Mouse (Mus musculus): ENCODE results near the gene Rnf6. TPM values are rescaled to one million over a fixed set of nuclear protein-coding genes. Genes with fewer than 3 reads are reported as not detected.
A peak's percentile ranks its signal among the peaks of the same experiment; 100 is the strongest.

The Rnf6 gene
- polyA plus RNA-seq, 1 experiment from 2014 or later, result 30.7 TPM

DNA sequence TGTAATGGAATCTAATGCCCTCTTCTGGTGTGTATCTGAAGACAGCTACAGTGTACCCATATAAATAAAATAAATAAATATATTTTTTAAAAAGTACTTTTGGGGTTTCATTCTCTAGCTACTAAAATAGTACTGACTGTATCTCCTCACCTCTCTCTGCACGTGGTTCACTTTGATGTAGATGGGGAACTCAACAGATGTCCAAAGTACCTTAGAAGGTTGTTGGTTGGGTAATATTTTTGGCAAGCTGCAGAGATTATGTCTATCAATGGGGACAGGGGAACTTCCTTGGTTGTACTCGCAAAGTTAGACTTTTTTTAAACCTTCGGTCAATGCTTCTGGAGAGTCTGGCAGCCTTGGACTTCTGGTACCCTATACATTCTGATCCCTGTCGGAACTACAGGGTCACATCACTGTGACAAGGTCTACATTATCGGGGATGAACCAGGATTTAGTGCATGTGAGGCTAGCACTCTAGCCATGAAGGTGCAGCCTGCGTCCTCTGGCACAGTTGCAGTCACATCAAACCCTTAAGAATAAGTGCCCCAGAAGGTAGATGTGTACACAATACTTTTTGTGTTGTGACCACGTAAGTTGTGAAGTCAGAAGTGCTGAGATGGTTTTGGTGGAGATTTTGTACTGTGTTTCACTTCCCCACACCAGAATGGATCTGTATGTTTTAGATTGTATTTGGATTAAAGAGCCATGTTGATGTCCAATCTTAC, 24.5 kb upstream of the Rnf6 start:
- Histone ChIP-seq H3K9me3 (no peaks in the 10 kb centered on the region), H3K27me3 (replicated peaks; ENCODE audit: low read depth, poor library complexity, severe bottlenecking) (no peaks in the 10 kb centered on the region), H3K4me1 (no peaks in the 10 kb centered on the region), H3K27ac (replicated peaks) (no peak overlapping the region), H3K36me3 (replicated peaks) (peaks cover 18% of the 10 kb centered on the region), H3K4me3 (no peak overlapping the region)
- WGBS, result 94% methylated on average over 7 of the region's 7 CpGs
- no peak for DNase-seq (ENCODE audit: low spot score)

GRCm38 (mm10) chr5:146245193-146245592, 23.8 kb upstream of the Rnf6 start:
- Histone ChIP-seq H3K4me1 (no peaks in the 10 kb centered on the region), H3K4me3 (no peak overlapping the region), H3K27ac (replicated peaks) (no peak overlapping the region), H3K9me3 (no peaks in the 10 kb centered on the region), H3K36me3 (replicated peaks) (peaks cover 11% of the 10 kb centered on the region), H3K27me3 (replicated peaks; ENCODE audit: low read depth, poor library complexity, severe bottlenecking) (no peaks in the 10 kb centered on the region)
- 97% methylated on average over 4 of the region's 4 CpGs for WGBS
- no peak for DNase-seq (ENCODE audit: low spot score)

DNA sequence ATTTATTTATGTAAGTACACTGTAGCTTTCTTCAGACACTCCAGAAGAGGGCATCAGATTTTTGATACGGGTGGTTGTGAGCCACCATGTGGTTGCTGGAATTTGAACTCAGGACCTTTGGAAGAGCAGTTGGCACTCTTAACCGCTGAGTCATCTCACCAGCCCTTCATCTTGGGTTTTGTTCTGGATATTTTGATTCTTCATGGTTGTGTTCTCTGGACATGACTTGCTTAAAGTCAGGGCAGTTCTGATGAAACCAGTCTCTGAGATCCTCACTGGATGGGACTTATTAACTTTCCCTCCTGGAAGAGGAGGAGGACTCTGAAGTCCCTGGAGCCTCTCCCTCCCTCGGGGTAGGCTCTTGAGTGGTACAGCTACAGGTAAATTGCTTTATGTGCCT, 19.8 kb upstream of the Rnf6 start:
- DNase-seq (ENCODE audit: low spot score), result no peak
- H3K4me3 ChIP-seq, result no peak overlapping the region
- H3K27me3 ChIP-seq (replicated peaks; ENCODE audit: low read depth, poor library complexity, severe bottlenecking), result no peaks in the 10 kb centered on the region
- WGBS, result 90% methylated on average over 3 of the region's 3 CpGs
- H3K4me1 ChIP-seq, result no peaks in the 10 kb centered on the region
- H3K9me3 ChIP-seq, result no peaks in the 10 kb centered on the region
- peaks cover 23% of the 10 kb centered on the region for H3K36me3 ChIP-seq (replicated peaks)
- no peak overlapping the region for H3K27ac ChIP-seq (replicated peaks)

DNA sequence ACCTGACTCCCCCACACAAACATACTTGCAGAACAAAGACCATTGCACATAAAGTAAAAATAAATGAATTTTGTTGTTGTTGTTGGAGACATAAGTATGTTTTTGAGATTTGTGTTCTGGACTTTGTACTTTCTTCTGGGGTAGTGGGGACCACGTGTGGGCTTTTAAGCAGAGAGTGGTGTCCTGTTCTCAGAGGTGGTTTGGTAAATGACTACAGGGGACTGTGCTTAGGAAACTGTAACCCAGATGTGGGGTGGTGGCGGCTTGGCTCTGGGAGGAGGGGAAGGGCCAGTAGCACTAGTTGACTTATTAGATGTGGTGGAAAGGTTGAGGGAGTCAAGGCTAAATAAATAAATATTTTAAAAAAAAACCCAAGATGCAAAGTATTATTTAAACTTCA, 19.4 kb upstream of the Rnf6 start:
- Histone ChIP-seq H3K4me3 (no peak overlapping the region), H3K9me3 (no peaks in the 10 kb centered on the region), H3K4me1 (no peaks in the 10 kb centered on the region), H3K36me3 (replicated peaks) (peaks cover 23% of the 10 kb centered on the region), H3K27ac (replicated peaks) (no peak overlapping the region), H3K27me3 (replicated peaks; ENCODE audit: low read depth, poor library complexity, severe bottlenecking) (no peaks in the 10 kb centered on the region)
- WGBS, result 90% methylated on average over 2 of the region's 2 CpGs
- DNase-seq (ENCODE audit: low spot score), result no peak

GRCm38 (mm10) chr5:146238274-146238673, 16.9 kb upstream of the Rnf6 start:
- 87% methylated on average over 10 of the region's 10 CpGs for WGBS
- H3K4me1 ChIP-seq, result no peaks in the 10 kb centered on the region
- H3K27me3 ChIP-seq (replicated peaks; ENCODE audit: low read depth, poor library complexity, severe bottlenecking), result no peaks in the 10 kb centered on the region
- H3K4me3 ChIP-seq, result no peak overlapping the region
- H3K9me3 ChIP-seq, result no peaks in the 10 kb centered on the region
- peaks cover 25% of the 10 kb centered on the region for H3K36me3 ChIP-seq (replicated peaks)
- H3K27ac ChIP-seq (replicated peaks), result no peak overlapping the region
- no peak for DNase-seq (ENCODE audit: low spot score)

DNA sequence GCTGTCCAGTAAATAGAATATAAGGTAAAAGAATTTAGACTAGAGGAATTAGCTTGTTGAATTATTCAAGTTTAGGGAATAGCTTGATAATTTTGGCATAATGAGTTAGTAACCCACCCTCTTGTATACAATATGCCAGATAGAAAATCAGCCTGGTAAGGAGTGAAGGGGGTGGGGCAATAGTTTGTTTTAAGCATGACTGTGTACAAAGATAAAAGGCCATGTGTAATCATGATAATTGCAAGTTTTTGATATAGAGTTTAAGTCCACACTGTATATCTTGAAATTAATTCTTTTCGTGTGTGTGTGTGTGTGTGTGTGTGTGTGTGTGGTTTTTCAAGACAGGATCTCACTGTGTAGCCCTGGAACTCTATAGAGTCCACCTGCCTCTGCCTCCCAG, 13.0 kb upstream of the Rnf6 start:
- H3K27me3 ChIP-seq (replicated peaks; ENCODE audit: low read depth, poor library complexity, severe bottlenecking), result no peaks in the 10 kb centered on the region
- no peak for DNase-seq (ENCODE audit: low spot score)
- H3K36me3 ChIP-seq (replicated peaks), result peaks cover 23% of the 10 kb centered on the region
- H3K9me3 ChIP-seq, result no peaks in the 10 kb centered on the region
- no peak overlapping the region for H3K27ac ChIP-seq (replicated peaks)
- H3K4me3 ChIP-seq, result no peak overlapping the region
- WGBS, result 74% methylated on average over 1 of the region's 1 CpGs
- peaks cover 12% of the 10 kb centered on the region for H3K4me1 ChIP-seq

DNA sequence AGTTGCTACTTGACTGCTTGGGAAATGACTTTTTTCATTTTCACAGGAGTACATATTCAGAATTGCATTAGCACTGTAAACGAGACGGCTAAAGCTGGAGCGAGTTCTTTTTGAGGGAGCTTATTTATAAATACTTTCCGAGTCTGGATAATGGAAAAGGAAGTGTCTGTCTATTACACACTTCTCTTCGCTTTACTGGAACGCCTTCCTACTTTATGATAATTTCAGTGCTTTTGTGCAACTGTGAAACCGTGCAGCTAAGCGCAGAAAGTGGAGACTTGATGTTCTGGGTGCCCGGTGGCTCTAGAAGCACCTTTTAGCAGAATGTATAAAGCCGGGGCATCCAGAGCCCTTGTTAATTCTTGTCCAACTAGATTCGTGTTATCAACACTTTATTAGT, 11.5 kb upstream of the Rnf6 start:
- Histone ChIP-seq H3K9me3 (no peaks in the 10 kb centered on the region), H3K27ac (replicated peaks) (no peak overlapping the region), H3K27me3 (replicated peaks; ENCODE audit: low read depth, poor library complexity, severe bottlenecking) (no peaks in the 10 kb centered on the region), H3K4me1 (peaks cover 12% of the 10 kb centered on the region), H3K36me3 (replicated peaks) (peaks cover 11% of the 10 kb centered on the region), H3K4me3 (peak overlapping the region; percentile 88)
- DNase-seq (ENCODE audit: low spot score), result no peak
- WGBS, result 82% methylated on average over 11 of the region's 11 CpGs

DNA sequence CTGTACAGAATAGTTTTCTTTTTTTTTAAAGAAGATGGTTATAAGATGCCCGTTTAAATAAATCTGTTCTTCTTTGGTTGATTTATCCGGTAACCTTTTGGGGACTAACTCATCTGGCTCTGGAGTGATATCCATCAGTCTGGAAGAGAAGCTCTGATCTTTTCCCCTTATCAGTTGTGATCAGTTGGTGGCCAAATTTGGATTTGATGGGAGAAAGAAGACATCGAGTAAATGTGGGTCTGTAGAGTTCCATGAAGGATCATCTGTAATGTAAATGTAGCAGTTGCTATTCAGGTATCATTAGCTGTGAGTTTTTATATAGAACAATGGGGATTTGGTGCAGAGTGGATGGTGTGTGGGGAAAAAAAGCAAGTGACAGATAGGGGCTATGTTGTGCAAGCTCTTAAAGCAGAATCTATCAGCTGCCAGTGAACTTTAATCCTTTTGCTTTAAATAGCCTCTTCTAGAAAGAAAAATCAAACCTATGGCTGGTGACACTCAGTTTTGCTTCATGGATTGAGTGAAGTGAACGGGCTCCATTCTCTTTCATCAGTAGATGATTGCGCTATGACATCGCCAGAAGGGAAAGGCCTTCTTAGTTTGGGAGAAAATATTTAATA, 10.8 kb upstream of the Rnf6 start:
- H3K9me3 ChIP-seq, result no peaks in the 10 kb centered on the region
- peaks cover 12% of the 10 kb centered on the region for H3K4me1 ChIP-seq
- peak overlapping the region; percentile 94 for H3K27ac ChIP-seq (replicated peaks)
- WGBS, result 45% methylated on average over 6 of the region's 6 CpGs
- H3K27me3 ChIP-seq (replicated peaks; ENCODE audit: low read depth, poor library complexity, severe bottlenecking), result no peaks in the 10 kb centered on the region
- H3K36me3 ChIP-seq (replicated peaks), result peaks cover 5% of the 10 kb centered on the region; the same call in 1 of the 2 replicates
- peak overlapping the region; percentile 88 for H3K4me3 ChIP-seq
- DNase-seq (ENCODE audit: low spot score), result no peak

DNA sequence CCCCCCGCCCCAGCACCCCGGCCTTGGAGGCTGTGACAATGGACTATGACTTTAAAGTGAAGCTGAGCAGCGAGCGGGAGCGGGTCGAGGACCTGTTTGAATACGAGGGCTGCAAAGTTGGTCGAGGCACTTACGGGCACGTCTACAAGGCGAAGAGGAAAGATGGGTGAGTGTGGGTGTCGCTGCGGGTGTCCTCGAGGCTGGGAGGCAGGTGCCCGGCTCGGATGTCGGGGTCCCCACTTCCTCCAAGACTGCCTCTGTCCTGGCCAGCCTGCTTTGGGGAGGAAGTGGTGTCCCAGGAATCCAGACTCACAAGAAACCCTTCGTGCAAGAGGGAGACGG, 10.3 kb upstream of the Rnf6 start:
- H3K36me3 ChIP-seq (replicated peaks), result peaks cover 3% of the 10 kb centered on the region; the same call in 1 of the 2 replicates
- DNase-seq (ENCODE audit: low spot score), result peak; percentile 48
- no peaks in the 10 kb centered on the region for H3K9me3 ChIP-seq
- under 1% methylated on average over 19 of the region's 19 CpGs for WGBS
- no peaks in the 10 kb centered on the region for H3K27me3 ChIP-seq (replicated peaks; ENCODE audit: low read depth, poor library complexity, severe bottlenecking)
- peak overlapping the region; percentile 88 for H3K4me3 ChIP-seq
- peak overlapping the region; percentile 94 for H3K27ac ChIP-seq (replicated peaks)
- H3K4me1 ChIP-seq, result peaks cover 12% of the 10 kb centered on the region

DNA sequence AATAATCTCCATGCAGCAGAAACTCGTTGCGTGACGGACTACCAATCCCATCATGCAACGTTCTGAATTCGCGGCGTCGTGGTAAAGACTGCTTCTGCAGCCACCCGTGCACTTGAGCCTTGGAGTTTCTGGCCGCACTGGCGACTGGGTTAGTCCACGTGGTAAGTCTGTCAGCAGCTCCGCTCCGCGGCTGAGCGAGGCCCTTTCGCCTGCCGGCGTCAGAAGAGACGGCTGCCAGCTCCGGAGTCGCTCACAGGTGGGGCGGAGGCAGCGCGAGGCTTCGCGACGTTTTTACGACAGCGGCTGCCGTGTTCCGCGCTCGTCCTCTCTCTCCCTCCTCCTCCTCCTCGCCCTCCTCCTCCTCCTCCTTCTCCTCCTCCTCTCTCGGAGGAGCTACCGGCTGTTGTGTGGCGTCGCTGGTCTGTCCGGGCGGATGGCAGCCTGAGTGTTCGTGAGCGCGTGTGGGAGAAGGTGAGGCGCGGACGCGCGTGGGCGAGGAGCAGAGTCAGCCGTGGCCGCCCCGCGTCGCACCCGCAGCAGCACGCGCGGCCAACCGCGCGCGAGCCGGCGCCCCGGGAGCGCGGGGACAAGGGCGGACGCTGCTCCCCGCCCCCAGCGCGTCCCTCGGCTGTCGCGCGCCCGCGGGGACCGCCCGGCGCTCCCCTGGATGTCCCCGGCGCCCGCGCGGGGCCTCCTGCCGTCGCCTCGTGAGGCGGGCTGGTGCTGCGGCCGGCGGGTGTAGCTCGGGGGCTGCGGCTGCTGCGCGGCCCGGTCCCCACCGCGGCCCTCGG, 9.7 kb upstream of the Rnf6 start, which contains the start of gene Cdk8:
Gene Cdk8, plus strand, starts transcription at position 367 of the 791 bp plus-strand sequence.
- under 1% methylated on average over 102 of the region's 102 CpGs for WGBS
- Histone ChIP-seq H3K4me3 (peak within 1 kb of the TSS; percentile 88), H3K36me3 (replicated peaks) (peaks cover 3% of the 10 kb centered on the region; the same call in 1 of the 2 replicates)

GRCm38 (mm10) chr5:146229869-146230650, 8.7 kb upstream of the Rnf6 start:
- 60% methylated on average over 17 of the region's 17 CpGs for WGBS
- H3K4me1 ChIP-seq, result peaks cover 12% of the 10 kb centered on the region
- no peaks in the 10 kb centered on the region for H3K9me3 ChIP-seq
- no peaks in the 10 kb centered on the region for H3K27me3 ChIP-seq (replicated peaks; ENCODE audit: low read depth, poor library complexity, severe bottlenecking)
- DNase-seq (ENCODE audit: low spot score), result no peak
- H3K27ac ChIP-seq (replicated peaks), result peak overlapping the region; percentile 94
- H3K36me3 ChIP-seq (replicated peaks), result no peaks in the 10 kb centered on the region
- peak overlapping the region; percentile 88 for H3K4me3 ChIP-seq

More for the DNA sequence above, 9.7 kb upstream of the Rnf6 start, which contains the start of gene Cdk8:
- peak; percentile 95 for DNase-seq (ENCODE audit: low spot score)
- no peaks in the 10 kb centered on the region for H3K27me3 ChIP-seq (replicated peaks; ENCODE audit: low read depth, poor library complexity, severe bottlenecking)
- peak within 1 kb of the TSS; percentile 94 for H3K27ac ChIP-seq (replicated peaks)
- no peaks in the 10 kb centered on the region for H3K9me3 ChIP-seq
- peaks cover 12% of the 10 kb centered on the region for H3K4me1 ChIP-seq

DNA sequence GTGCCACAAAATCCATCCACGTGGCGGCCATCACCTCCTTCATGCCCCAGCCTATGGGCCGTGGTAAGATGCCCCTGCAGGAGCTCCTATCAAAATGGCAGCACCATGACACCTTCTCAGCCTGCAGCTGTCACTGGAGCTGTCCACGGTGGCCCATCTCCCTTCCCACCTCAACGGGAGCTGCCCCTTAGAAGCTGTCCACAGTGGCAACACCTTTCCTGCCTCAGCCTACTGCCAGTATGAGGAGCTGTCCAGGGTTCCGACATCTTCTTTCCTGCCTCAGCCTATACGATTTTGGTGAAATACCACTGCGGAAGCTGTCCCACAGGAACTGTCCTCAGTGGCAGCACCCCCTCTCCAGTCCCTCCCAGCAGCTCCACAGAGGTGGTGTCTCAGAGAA, 6.1 kb upstream of the Rnf6 start:
- 87% methylated on average over 8 of the region's 8 CpGs for WGBS
- Histone ChIP-seq H3K27me3 (replicated peaks; ENCODE audit: low read depth, poor library complexity, severe bottlenecking) (no peaks in the 10 kb centered on the region), H3K27ac (replicated peaks) (no peak overlapping the region), H3K4me1 (peaks cover 6% of the 10 kb centered on the region), H3K9me3 (no peaks in the 10 kb centered on the region), H3K4me3 (no peak overlapping the region), H3K36me3 (replicated peaks) (no peaks in the 10 kb centered on the region)
- no peak for DNase-seq (ENCODE audit: low spot score)
